Mouse (Mus musculus) megakaryocyte, adult 5-6 weeks (primary cell): ENCODE measurements at regions not wholly inside any gene's neighbourhood (a gene's known extent, or its start where the extent isn't known, plus 50 kb on each side); places are given as distances from the start of the nearest gene placed in this dataset.
"Not testable (repeated sequence)": the region's sequence is repeated elsewhere in the genome, so short reads cannot be mapped to it uniquely, and the experiment has no call there.

Experiments used
- ATAC-seq: 2 replicates; pipeline ENCODE4 v1.8.0; 2016; ENCODE audit warnings: mild to moderate bottlenecking, inconsistent platforms; ENCODE audit not compliant: poor library complexity, severe bottlenecking

DNA sequence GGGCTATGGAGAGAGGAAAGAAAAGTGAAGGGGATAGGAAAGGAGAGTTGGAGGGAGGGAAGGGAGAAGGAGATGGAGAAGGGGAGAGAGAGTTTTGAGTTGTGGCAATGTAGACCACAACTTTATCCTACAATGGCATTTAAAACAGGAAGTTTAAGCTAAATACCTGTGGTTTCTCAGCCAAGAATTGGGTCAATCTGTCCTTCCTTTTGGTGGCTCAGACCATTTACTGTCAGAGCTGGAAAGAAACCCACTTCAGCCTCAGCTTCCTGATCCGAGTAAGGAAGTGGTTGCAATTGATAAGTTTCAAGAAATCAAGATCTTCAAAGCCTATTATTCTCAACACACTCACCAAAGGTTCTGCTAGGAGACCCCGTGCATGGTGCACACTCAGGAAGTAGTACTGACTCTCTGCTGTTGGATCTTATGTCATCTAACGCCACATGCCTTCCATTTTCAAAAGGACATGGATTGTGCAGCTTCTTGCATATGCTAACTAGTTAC, 158.9 kb downstream of the Trib2 start:
- peak; percentile 43 for ATAC-seq

DNA sequence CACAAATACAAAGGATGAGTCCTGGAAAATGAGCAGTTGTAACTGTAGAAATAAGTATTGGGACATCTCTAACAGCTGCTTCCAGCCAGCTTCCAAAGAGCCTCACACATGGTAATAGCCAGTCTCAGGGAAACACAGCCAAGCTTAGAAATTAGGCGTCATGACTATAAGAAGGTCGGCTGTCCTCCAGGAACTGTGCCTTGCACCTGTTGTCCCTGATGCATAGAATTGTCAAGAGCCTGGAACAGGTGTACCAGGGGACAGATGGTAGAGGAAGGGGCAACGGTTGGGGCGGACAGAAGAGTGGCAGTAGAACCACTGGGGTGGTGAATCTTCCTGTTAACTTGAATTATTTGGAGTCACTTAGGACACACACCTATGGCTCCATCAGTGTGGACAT, 162.1 kb downstream of the Trib2 start:
- no peak for ATAC-seq

DNA sequence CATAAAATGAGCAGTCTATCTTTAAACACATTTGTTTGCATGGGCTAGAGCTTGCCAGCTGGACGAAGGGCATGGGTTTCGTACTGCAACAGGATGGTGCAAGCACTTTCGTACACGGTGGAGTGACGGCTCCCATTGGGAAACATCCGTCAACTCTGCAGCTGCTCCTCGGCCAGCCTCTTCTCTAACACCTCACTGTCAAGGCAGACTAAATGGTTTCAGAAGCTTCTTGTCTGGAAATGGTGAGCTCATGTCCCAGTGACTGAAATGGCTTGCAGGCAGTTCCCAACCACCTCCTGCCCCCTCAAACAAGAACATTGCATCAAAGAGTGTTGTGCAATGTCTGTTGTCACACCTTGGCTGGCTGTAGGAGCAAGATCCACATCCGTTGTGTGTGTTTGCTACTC, 163.4 kb downstream of the Trib2 start:
- ATAC-seq = peak; percentile 62

DNA sequence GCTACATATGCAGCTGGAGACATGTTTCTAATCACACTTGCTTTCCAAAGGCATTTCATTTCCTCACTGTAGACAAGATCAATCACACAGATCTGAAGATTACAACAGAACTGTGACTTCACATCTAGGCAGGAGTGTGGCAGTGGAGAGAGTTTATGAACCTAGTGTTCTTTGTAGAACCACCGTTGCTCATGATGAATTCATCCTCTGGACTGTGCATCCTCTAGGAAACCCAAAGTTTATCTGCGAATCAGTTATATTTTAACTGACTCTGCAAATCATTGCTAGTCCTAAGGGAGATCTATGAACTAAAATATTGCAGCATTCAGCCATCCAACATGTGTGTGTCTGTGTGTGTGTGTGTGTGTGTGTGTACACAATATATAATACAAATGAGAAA, 165.4 kb downstream of the Trib2 start:
- ATAC-seq = no peak

DNA sequence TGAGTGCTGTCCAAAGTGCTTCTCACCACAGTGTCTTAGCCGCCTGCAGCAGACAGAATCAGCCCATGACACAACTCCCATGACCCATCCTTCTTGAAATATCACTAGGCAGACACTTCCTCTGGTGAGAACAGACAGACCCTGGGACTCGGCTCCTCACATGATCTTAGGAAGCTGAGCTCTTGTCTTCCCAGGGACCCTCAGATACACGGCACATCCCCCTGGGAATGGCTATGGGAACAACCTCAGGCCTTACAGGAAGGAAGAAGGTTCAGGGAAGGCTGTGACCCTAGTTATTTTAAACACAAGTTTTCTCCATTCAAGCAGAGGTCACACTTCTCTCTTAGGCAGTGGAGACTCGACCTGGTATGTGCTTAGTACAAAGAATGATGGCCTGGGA, 166.8 kb downstream of the Trib2 start:
- ATAC-seq = no peak

DNA sequence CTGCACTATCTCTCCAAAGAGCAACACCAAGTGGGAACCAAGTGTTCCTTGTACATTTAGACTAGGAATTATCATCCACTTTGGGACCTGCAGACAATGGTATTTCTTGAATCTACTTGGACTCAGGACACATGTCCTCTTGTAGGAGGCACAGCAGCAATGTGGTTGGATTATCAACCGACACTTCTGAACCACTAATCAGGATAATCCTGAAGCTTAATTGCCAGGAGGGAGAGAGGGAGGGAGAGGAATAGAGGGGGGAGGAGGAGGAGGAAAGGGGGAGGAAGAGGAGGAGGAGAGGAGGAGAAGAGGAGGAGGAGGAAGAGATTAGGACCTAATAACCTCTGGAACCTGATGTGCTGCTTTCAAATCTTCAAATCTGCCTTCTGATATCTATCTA, 167.5 kb downstream of the Trib2 start:
- ATAC-seq = no peak

DNA sequence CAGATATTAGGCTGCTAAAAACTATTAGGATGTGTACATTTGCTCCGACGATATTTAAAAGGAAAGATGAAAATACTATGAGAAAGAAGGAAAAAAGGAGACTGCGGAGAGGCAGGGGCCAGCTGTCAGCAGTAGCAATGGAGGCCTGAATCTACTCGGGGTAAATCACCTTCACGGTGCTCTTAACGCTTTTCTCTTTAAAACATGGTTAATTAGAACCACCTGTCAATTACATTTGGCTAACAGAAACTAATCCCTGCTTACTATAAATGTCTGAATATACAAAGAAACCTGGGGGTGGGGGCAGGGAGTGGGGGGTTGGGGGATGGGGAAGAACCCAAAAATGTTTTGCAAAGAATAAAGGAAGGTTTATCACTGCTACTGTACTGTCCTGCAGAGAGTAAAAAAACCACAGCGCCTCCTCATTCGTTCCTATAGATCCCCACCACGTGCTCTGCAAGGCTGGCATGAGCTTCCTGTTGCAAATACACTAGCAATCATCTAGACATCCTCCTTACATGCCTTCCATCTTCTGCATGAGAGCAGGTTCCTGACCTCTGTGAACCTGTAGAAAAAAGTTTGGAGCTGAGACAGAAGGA, 172.5 kb downstream of the Trib2 start:
- ATAC-seq = no peak

DNA sequence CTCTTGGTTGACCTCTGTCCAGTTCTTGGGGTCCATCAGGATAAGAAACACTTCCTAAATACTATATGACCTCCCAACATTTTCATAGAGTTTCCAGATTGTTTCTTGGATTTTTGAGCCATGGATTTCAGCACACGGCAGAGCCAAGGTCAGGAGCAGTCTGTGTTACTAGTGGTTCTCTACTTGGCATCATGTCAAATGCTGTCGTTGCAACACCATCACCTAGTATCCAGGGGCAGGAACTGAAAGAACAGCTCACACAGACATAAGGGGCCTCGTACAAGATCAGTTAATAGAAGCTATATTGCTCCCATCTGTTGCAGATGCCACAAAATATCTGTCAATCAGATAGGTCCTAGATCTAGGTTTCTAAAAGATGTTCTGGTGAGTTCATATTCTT, 173.1 kb downstream of the Trib2 start:
- no peak for ATAC-seq

DNA sequence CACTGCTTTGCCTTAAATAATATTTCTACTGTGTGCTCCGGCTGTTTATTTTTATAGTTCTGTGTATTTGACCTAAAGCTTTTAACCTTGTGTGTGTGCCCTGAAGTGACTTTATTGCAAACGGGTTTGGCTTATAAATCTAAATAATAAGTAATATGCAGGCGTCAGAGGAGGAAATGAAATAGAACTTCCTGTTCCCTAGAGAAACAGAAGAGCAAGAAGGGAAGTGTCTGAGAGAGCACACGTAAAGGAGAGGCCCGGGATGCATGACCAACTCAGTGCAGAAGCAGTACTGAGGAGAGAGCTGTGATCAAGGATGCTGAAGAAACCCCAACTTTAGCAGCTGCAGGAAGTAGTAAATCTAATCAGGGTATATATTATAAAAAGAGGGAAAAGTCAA, 176.4 kb downstream of the Trib2 start:
- no peak for ATAC-seq

DNA sequence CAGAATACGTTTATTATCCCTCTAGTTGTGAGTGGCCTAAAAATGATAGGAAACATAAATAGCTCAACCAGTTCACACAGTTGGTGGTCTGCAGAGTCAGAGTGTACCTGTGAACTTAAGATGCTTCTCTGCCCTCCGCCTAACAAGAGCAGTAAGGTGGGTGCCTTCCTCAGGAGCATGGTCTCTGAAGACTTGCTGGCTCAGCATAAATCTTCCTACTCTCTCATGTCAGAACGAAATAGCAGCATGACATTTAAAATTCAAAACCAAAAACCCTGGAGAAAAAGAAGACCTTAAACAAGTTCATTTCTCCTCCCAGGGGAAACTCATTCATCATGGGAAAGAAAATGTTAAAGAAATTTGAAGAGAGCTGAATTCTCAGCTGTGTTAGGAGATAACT, 186.8 kb downstream of the Trib2 start:
- no peak for ATAC-seq

DNA sequence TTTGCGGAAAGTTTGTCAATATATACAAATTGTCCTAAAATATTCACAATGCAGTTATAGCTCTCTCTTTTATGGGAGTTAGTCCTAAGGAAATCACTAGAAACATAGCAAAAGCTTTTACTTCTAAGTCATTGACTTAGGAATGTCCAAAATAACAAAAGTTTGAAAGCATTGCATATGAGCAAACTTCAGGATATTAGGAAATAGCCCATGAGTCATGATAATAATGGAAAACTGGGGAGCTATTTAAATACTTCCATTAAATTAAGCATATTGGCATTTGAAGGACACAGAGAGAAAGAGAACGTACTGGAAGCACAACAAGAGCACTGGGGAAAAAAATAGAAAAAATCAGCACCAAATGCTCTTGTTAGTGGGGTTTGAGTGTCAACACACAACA, 197.2 kb downstream of the Trib2 start:
- ATAC-seq = no peak

DNA sequence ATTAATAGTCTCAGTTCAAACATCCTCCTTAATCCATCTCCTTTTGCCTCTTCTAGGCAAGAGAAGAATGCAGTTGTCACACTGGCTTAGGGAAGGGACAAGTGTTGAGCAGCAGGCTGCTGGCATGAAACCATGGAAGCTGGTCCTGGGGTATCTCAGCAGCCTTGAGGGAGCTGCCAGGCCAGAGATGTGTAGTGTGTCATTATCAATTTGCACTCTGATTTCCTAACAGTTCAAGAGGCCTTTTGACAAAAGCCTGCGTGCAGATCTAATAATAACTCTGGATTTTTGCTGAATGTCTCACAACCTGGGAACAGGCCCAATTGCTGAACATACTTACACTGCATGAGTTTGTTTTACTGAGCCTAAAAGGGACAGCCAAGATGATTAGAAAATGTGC, 199.4 kb downstream of the Trib2 start:
- ATAC-seq = no peak

DNA sequence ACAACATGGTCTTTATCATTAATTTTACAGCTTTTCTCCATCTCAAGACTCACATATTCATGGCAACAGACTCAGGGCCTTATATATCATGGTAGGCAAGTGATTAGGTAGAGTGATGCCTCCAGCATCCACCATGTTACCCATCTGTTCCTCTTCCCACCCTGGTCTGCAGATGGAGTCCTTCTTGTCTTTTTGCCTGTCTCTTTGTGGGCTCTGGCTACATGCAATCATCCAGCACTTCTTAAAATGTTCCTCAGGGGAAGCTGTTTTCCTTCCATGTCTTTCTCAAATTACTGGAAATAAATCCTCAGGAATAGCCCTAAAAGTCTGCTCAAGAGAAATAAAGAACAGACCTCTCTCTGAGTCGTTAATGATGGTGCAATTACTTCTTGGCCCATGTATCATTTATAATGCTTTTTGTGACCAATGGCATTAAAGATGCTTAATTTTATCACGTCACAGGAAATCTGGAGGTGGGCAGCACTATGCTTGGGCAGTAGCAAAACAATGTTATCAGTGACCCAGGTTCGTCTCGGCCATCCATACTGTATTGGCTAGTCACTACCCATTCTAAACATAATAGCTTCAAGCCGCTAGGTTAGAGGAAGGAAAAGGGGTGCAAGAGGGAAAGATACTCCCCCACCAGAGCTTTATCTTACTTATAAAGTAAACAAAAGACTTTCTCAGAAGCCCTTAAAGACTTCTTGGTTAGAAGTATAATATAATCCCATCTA, 204.7 kb downstream of the Trib2 start:
- ATAC-seq = no peak

DNA sequence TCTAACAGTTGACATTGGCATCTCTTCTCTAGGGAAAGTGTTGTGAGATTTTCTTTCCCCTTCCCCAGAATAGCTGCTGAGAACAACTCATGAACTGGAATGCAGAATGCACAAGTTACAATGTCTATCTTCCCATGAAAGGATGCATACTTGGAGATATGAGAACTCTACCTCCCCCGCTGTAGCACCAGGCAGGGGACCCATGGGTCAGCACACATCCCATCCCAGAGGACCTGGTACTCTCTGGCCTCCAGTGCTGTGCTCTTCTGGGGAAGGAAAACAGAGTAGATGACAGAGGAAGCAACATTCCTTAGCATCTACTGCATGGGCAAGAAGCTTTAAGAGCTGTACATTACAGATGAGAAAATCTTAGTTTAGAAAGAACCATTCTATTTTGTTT, 209.6 kb downstream of the Trib2 start:
- no peak for ATAC-seq

DNA sequence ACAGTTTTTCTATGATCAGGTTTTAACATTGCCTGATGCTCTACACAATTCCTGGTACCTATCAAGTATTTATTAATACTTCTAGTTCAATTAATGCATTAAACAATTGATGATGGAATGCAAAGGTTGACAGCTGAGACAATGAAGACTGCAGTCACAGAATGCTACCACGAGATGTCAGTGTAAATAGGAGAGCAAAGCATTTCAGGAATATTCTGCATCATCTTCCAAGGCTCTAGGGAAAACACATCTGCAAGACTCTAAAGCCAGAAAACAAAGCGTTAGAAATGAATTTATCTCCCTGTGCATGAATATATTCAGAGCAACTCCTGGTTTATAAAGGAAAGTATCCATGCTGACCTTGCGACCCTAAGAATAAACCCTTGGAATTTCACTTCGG, 210.6 kb downstream of the Trib2 start:
- no peak for ATAC-seq

DNA sequence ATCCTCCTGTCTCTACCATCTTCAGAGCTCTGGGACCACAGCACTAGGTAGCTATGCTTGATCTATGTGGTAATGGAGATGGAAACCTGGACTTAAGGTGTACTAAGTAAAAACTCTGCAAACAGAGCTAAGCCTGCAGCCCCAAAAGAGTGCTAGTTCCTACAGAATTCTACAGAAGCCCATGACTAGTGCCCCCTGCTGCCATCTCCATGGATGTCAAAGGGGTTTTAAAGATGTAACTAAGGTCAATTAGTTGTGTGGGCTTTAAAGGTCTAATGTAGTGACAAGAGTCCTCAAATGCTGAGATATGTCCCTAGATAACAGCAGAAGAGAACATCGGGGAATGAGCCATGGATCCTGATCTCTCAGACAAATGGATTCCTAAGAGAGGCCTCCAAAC, 212.1 kb downstream of the Trib2 start:
- no peak for ATAC-seq

DNA sequence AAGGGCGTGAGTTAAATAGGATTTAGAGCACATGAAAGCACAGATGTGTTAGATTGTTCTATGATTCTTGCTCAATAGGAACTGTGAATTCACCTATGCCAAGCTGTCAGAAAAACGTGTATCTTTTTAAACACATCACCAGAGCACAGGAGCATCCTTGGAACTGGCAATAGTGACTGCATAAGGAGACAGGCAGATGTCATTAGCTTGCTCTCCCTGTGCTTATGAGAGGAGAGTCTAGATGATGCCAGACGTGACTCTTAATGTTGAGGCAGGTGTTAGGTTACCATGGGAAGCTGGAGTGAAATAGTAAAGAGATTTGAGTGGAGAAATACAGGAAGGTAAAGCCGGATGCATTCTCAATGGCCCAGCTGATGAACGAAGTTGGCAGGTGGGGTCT, 212.8 kb downstream of the Trib2 start:
- ATAC-seq = no peak

DNA sequence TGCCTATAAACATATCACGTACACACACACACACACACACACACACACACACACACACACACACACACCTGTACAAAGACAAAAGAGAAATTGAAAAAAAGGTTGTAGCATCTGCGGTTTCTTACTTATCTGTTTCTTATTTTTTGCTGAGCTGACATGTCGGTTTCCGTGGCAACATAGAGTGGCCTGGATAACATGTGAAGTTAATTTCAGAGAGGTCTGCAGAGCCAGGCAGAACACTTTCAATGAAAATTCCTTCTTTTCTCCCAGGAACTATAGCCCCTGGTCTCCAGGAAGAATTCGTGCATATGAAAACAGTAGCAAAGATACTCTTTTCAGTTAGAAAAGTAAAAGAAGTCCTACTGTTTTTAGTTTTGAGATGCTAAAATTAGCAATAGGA, 213.4 kb downstream of the Trib2 start:
- no peak for ATAC-seq

DNA sequence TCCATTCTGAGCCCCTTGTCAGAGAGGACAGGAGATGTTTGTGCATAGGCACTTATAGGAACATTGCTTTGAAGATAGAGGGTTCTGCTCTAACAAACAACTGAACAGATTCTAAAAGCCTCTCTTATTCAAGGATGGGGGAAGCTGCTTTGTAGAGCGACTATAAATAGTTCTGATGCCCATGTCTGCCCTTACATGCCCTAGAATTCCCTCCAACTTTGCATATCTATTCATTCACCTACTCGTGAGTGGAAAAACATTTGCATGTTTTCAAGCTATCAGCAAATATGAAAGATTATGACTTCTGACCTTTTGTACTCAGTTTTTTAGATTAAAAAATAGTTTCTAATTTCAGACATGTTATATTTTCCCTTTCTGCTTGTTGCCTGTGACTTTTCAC, 222.0 kb downstream of the Trib2 start:
- no peak for ATAC-seq

DNA sequence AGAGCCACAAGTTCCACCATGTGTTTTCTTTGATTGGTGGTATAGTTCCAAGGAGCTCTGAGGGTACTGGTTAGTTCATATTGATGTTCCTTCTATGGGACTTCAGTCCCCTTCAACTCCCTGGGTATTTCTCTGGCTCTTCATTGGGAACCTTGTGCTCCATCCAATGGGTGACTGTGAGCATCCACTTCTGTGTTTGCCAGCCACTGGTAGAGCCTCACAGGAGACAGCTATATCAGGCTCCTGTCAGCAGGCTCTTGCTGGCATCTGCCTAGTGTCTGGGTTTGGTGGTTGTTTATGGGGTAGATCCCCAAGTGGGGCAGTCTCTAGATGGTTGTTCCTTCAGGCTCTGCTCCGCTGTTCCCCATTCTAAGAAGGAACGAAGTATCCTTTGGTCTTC, 228.9 kb downstream of the Trib2 start:
- ATAC-seq = not testable (repeated sequence)

DNA sequence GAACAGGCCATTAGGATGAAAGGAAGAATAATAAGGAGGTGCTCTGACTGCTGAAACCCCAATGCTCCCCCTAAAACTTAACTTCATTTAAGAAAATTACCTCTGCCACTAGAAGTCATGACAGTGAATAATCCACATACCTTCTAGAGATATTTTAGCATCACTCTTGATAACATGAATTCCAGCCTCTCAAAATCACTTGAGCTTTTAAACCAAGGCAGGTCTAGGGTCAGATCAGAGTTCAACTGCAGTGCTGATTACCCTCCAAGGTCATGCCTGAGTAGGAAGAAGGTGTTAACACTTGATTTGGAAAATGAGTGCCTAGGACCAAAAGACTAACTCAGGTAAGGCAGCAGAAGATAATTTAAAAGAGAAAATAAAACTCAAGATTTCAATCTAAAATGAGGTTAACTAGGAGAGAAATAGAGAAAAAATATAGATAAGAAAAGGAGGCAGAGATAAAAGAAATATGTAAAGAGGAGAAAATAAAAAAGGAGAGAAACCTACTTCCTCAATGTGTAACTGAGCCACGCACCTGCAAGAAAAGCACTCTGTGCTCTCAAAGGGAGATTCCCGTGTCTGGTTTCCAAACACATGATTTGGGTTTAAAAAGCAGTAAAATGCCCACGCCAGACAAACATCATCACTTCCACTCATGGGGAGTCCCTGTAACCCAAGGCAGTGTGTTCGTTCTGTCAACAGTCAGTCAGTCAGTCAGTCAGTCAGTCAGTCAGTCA, 229.8 kb downstream of the Trib2 start:
- no peak for ATAC-seq

DNA sequence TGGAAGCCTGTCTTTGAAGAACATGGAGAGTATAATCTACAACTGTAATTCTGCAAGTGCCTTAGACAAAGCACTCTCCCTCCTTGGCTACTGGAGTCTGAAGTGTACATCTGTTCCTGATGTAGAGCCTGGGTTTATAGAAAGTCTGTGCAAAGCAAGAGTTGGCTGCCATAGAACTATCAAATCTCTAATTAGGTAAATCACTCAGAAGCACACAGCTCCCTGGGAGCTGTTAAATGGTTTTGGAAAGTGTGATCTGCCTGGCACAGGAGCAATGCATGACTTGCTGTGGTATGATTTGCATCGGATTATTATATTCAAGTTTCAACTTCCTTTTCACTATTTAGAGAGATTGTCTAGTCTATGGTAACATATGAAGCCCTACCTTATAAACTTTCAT, 230.9 kb downstream of the Trib2 start:
- ATAC-seq = no peak
